Mouse (Mus musculus) G1E (cell line): ENCODE measurements around the gene Tmem33.

Experiments
- CTCF ChIP-seq: IDR thresholded peaks from 2 replicates; pipeline ENCODE4 v1.5.1; 2012; ENCODE audit warnings: low read depth, low read length, inconsistent platforms, mixed read lengths
- GATA1 ChIP-seq: IDR thresholded peaks from 2 replicates; pipeline ENCODE4 v1.6.1; 2012; ENCODE audit warnings: borderline replicate concordance, low read length, inconsistent platforms, mixed read lengths
- GATA2 ChIP-seq: IDR thresholded peaks from 2 replicates; pipeline ENCODE4 v1.6.1; 2012; ENCODE audit warnings: low read depth, low read length, inconsistent platforms, borderline replicate concordance
- POLR2AphosphoS5 ChIP-seq: IDR thresholded peaks from 2 replicates; pipeline ENCODE4 v1.6.1; 2012; ENCODE audit warnings: low read depth, low read length, inconsistent platforms; ENCODE audit not compliant: insufficient replicate concordance
- TAL1 ChIP-seq: conservative IDR thresholded peaks from 2 replicates; pipeline ENCODE4 v1.6.1; 2012; ENCODE audit warnings: low read depth, low read length, inconsistent platforms, mixed read lengths

- TF ChIP-seq CTCF (no peak), GATA1 (no peak), TAL1 (no peak), GATA2 (no peak), POLR2AphosphoS5 (no peak)
These were observed 19.0 kb downstream of the Tmem33 start for GRCm38 (mm10) chr5:67279407-67279806.
